Mouse (Mus musculus) CH12.LX (cell line): Measurements from ENCODE around the gene Arhgap45. TPM values are rescaled to one million over a fixed set of nuclear protein-coding genes. Genes with fewer than 3 reads are reported as not detected.
A peak's percentile ranks its signal among the peaks of the same experiment; 100 is the strongest.

Source experiments
- DNase-seq: peaks from one replicate; pipeline ENCODE4 v3.0.0-alpha.2; 2013; ENCODE audit errors: extremely low read depth
- H3K27ac ChIP-seq: 2 replicates; pipeline ENCODE4 v1.5.1; 2012; ENCODE audit warnings: low read depth, mild to moderate bottlenecking, control low read depth, moderate library complexity; ENCODE audit not compliant: insufficient read depth
- H3K27me3 ChIP-seq: replicated peaks from 2 replicates; pipeline ENCODE3; 2012; ENCODE audit warnings: inconsistent platforms
- H3K36me3 ChIP-seq, 2 experiments: replicated peaks in 1 of 2; 2 replicates each; pipeline versions ENCODE3 to v1.6.1; 2012; ENCODE audit warnings: inconsistent platforms in 1 of 2, low read length in 1 of 2, mild to moderate bottlenecking in 1 of 2, mixed read lengths in 1 of 2, moderate library complexity in 1 of 2; ENCODE audit not compliant: control insufficient read depth in 1 of 2, insufficient read depth in 1 of 2
- H3K4me1 ChIP-seq, 2 experiments: 2 replicates each; pipeline ENCODE4 v1.6.1; 2012; ENCODE audit warnings: inconsistent platforms in 1 of 2, moderate library complexity in 1 of 2; ENCODE audit not compliant: insufficient read depth in 2 of 2, control insufficient read depth in 1 of 2
- H3K4me2 ChIP-seq: 2 replicates; pipeline ENCODE4 v1.6.1; 2012; ENCODE audit warnings: low read depth, mild to moderate bottlenecking, control low read depth; ENCODE audit not compliant: poor library complexity, insufficient read depth, severe bottlenecking
- H3K4me3 ChIP-seq, 3 experiments: fragments of 150-350 bp in 1 of 3; sonication (generic) in 1 of 3; replicated peaks in 1 of 3; 2 replicates each; pipeline versions ENCODE3 to v1.5.1; 2011 to 2012; ENCODE audit warnings: low read depth in 2 of 3, low read length in 2 of 3, mild to moderate bottlenecking in 2 of 3, moderate library complexity in 2 of 3, control low read depth in 1 of 3, improper control_type of control experiment in 1 of 3, inconsistent platforms in 1 of 3, mixed read lengths in 1 of 3; ENCODE audit not compliant: poor library complexity in 1 of 3
- H3K79me2 ChIP-seq: replicated peaks from 2 replicates; pipeline ENCODE4 v1.6.1; 2012; ENCODE audit warnings: mild to moderate bottlenecking, moderate library complexity; ENCODE audit not compliant: control insufficient read depth, poor library complexity, insufficient read depth, severe bottlenecking; ENCODE audit errors: extremely low read depth
- H3K9ac ChIP-seq: 2 replicates; pipeline ENCODE4 v1.6.1; 2012; ENCODE audit warnings: low read depth, mild to moderate bottlenecking, control low read depth, moderate library complexity; ENCODE audit not compliant: insufficient read depth
- H3K9me3 ChIP-seq: replicated peaks from 2 replicates; pipeline ENCODE3; 2012; ENCODE audit warnings: low read length, inconsistent platforms, mixed read lengths
- CHD2 ChIP-seq: IDR thresholded peaks from 2 replicates; pipeline ENCODE4 v1.6.1; 2011; ENCODE audit warnings: low read length, improper control_type of control experiment
- CTCF ChIP-seq, 2 experiments: IDR thresholded peaks in 1 of 2; conservative IDR thresholded peaks in 1 of 2; 2 replicates each; pipeline ENCODE4 v1.5.1; 2011 to 2012; ENCODE audit warnings: low read depth in 2 of 2, low read length in 2 of 2, improper control_type of control experiment in 1 of 2, inconsistent platforms in 1 of 2, mild to moderate bottlenecking in 1 of 2, moderate library complexity in 1 of 2
- E2F4 ChIP-seq: IDR thresholded peaks from 2 replicates; pipeline ENCODE4 v1.6.1; 2011; ENCODE audit warnings: low read depth, low read length, improper control_type of control experiment; ENCODE audit not compliant: insufficient replicate concordance
- HCFC1 ChIP-seq: IDR thresholded peaks from 2 replicates; pipeline ENCODE4 v1.6.1; 2012; ENCODE audit warnings: low read depth, mild to moderate bottlenecking, inconsistent platforms, low read length, improper control_type of control experiment
- KAT2A ChIP-seq: IDR thresholded peaks from 2 replicates; pipeline ENCODE4 v1.6.1; 2012; ENCODE audit warnings: low read length, improper control_type of control experiment, inconsistent platforms; ENCODE audit not compliant: insufficient replicate concordance
- MEF2A ChIP-seq: IDR thresholded peaks from 2 replicates; pipeline ENCODE4 v1.6.1; 2014; ENCODE audit warnings: low read depth, mild to moderate bottlenecking, inconsistent platforms, low read length, improper control_type of control experiment, borderline replicate concordance
- MXI1 ChIP-seq: IDR thresholded peaks from 2 replicates; pipeline ENCODE4 v1.6.1; 2011; ENCODE audit warnings: mild to moderate bottlenecking, low read depth, low read length, improper control_type of control experiment
- NELFE ChIP-seq: IDR thresholded peaks from 2 replicates; pipeline ENCODE4 v1.6.1; 2011; ENCODE audit warnings: low read depth, low read length, improper control_type of control experiment
- POLR2A ChIP-seq: IDR thresholded peaks from 2 replicates; pipeline ENCODE4 v1.6.1; 2011; ENCODE audit warnings: low read depth, mild to moderate bottlenecking, improper control_type of control experiment, low read length
- RAD21 ChIP-seq: IDR thresholded peaks from 2 replicates; pipeline ENCODE4 v1.6.1; 2011; ENCODE audit warnings: low read depth, mild to moderate bottlenecking, low read length, improper control_type of control experiment, moderate library complexity
- RCOR1 ChIP-seq: conservative IDR thresholded peaks from 2 replicates; pipeline ENCODE4 v1.6.1; 2012; ENCODE audit warnings: low read depth, mild to moderate bottlenecking, inconsistent platforms, low read length, improper control_type of control experiment
- SIN3A ChIP-seq: IDR thresholded peaks from 2 replicates; pipeline ENCODE4 v1.6.1; 2012; ENCODE audit warnings: low read length, improper control_type of control experiment, inconsistent platforms
- TBP ChIP-seq: conservative IDR thresholded peaks from 2 replicates; pipeline ENCODE4 v1.6.1; 2011; ENCODE audit warnings: low read depth, low read length, improper control_type of control experiment
- TCF12 ChIP-seq: IDR thresholded peaks from 2 replicates; pipeline ENCODE4 v1.6.1; 2014; ENCODE audit warnings: low read depth, mild to moderate bottlenecking, inconsistent platforms, low read length, improper control_type of control experiment
- USF2 ChIP-seq: conservative IDR thresholded peaks from 2 replicates; pipeline ENCODE4 v1.6.1; 2011; ENCODE audit warnings: low read depth, low read length, improper control_type of control experiment
- ZC3H11A ChIP-seq: IDR thresholded peaks from 2 replicates; pipeline ENCODE4 v1.6.1; 2012; ENCODE audit warnings: low read depth, mild to moderate bottlenecking, inconsistent platforms, low read length, improper control_type of control experiment
- ZMIZ1 ChIP-seq: IDR thresholded peaks from 2 replicates; pipeline ENCODE4 v1.6.1; 2012; ENCODE audit warnings: low read depth, mild to moderate bottlenecking, inconsistent platforms, low read length, improper control_type of control experiment
- ZNF384 ChIP-seq: IDR thresholded peaks from 2 replicates; pipeline ENCODE4 v1.6.1; 2012; ENCODE audit warnings: low read depth, low read length, improper control_type of control experiment, inconsistent platforms
- dilution Hi-C: fragments of 300-500 bp; cut with MboI; formaldehyde crosslinking; loops from 2 replicates; pipeline ENCODE4 v1.14.3; 2020; ENCODE audit warnings: low sequenced_read_pairs; ENCODE audit not compliant: extremely low pct_unique_long_range_greater_than_20kb, extremely low pct_ligation_motif_present
- in situ Hi-C: fragments of 300-500 bp; cut with MboI; formaldehyde crosslinking; loops from 3 replicates; pipeline ENCODE4 v1.14.3; 2019; ENCODE audit warnings: low sequenced_read_pairs, low pct_ligation_motif_present, low pct_unique_long_range_greater_than_20kb, mixed read lengths
- polyA plus RNA-seq: library from polyadenylated mRNA; unstranded; fragments of >175 nt; gene quantifications from 2 replicates; pipeline ENCODE4 v1.2.1, GENCODE M21; 2012; ENCODE audit warnings: low read depth; ENCODE audit not compliant: insufficient read length
- total RNA-seq, 2 experiments: library from RNA; depleted of rRNA; stranded (reverse); fragments of 300-350 nt in 1 of 2; fragments of >200 nt in 1 of 2; gene quantifications; 2 replicates each; pipeline ENCODE4 v1.2.3; 2012 to 2014

The Arhgap45 gene
- total and polyA plus RNA-seq, 3 experiments = 10.3 to 25.9 (median 20.2) TPM

DNA sequence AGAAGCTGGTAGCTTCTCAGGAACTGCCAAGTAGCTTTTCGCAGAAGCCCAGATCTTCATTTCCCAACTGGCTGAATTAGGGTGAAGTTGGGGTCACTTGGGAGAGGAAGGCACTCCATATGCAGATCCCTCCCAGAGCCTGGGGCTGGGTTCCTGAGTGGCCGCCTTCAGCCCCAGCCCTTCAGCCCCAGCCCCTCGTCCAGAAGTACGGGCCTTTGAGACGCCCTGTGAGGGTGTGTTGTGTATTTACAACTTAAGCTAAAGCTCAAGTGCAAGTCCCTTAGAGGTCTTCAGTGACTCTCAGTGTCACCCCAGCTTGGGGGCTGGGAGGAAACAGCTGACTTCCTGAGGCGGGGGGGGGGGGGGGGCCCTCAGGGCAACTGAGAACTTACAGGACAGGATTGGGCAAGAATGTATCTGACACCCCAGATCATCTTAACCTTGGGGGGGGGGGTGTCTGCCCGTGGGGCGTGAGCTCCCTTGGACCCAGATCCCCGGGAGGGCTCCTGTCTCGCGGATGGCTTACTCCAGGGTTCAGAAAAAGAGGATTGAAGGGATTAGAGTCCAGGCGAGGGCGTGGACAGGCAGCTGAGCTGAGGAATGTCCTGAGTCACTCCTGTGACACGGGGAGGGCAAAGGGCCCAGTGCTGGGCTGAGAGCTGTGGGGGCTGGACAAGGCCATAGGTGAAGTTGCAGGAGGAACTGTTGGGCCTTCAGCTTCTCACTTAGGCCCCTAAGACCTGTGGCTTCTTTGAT, 35.3 kb downstream of the Arhgap45 start:
- dilution Hi-C loops = no loop called here
- peaks cover 15 to 20% of the 10 kb centered on the region in 2 experiments for H3K36me3 ChIP-seq
- no peaks in the 10 kb centered on the region for H3K27me3 ChIP-seq
- TF ChIP-seq ZNF384 = no peak
- no peak for TF ChIP-seq MXI1
- TF ChIP-seq SIN3A = no peak
- no peak for TF ChIP-seq USF2
- TF ChIP-seq TBP = no peak
- TF ChIP-seq MEF2A = no peak
- no peak for TF ChIP-seq NELFE
- TF ChIP-seq POLR2A = no peak
- TF ChIP-seq ZC3H11A = no peak
- no peak for TF ChIP-seq RCOR1
- TF ChIP-seq HCFC1 = no peak
- TF ChIP-seq TCF12 = no peak
- TF ChIP-seq KAT2A = no peak
- TF ChIP-seq CHD2 = no peak
- TF ChIP-seq CTCF (conservative IDR thresholded peaks at IDR 0.05 in 1 of 2, IDR thresholded peaks at IDR 0.05 in 1 of 2; ENCODE audit: low read depth in 2 of 2, low read length in 2 of 2) = no peak
- no peak for TF ChIP-seq E2F4
- TF ChIP-seq, all 38 proteins: peak for 0
- H3K27ac ChIP-seq = peak overlapping the region; percentile 77
- DNase-seq = no peak
- H3K9ac ChIP-seq = peak overlapping the region; percentile 75
- in situ Hi-C loops = no loop called here
- no peak overlapping the region for H3K4me3 ChIP-seq
- H3K4me2 ChIP-seq = no peak overlapping the region
- peaks cover 16 to 68% of the 10 kb centered on the region in 2 experiments for H3K4me1 ChIP-seq
- no peaks in the 10 kb centered on the region for H3K9me3 ChIP-seq
- H3K79me2 ChIP-seq = peaks cover 15% of the 10 kb centered on the region

DNA sequence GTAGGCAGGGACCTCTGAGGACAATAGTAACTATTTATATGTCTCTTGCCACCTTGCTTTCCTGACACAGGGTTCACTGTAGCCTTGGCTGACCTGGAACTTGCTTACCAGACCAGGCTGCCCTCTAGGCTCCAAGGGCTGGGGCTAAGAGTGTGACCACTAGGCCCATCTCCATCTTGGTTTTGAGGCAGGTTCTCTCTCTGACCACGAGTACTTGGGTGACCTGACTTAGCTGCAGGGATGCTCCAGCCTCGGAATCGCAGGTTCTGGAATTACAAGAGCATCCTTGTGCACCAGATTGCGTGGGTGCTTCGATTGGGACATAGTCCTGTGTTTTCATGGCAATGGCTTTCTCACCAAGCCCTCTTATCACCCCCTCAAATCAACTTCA, 35.9 kb downstream of the Arhgap45 start:
- Histone ChIP-seq H3K4me1 (peaks cover 16 to 68% of the 10 kb centered on the region in 2 experiments), H3K4me3 (no peak overlapping the region), H3K4me2 (no peak overlapping the region), H3K27ac (peak overlapping the region; percentile 77), H3K36me3 (peaks cover 20 to 26% of the 10 kb centered on the region in 2 experiments), H3K79me2 (peaks cover 15% of the 10 kb centered on the region), H3K9me3 (no peaks in the 10 kb centered on the region), H3K27me3 (no peaks in the 10 kb centered on the region)
- dilution Hi-C loops = no loop called here
- no peak for DNase-seq
- in situ Hi-C loops = no loop called here
- TF ChIP-seq RAD21 (no peak), ZMIZ1 (no peak), TBP (no peak), CHD2 (no peak)
- TF ChIP-seq, all 38 proteins: peak for 0
- H3K9ac ChIP-seq = peak overlapping the region; percentile 15; the same call in 1 of the 2 replicates
